Mouse (Mus musculus) layer of hippocampus, adult 6 months (tissue): ENCODE data around the gene 1700029J07Rik. TPM values are rescaled to one million over a fixed set of nuclear protein-coding genes. Genes with fewer than 3 reads are reported as not detected.

Experiments used
- long read RNA-seq, 2 experiments: library from polyadenylated mRNA; unstranded; transcript quantifications; one replicate each; pipeline ENCODE4 v2.0.0; 2019 to 2020
- polyA plus RNA-seq: library from polyadenylated mRNA; unstranded; fragments of <200 nt; fragmentation: Nextera tagmentation; gene quantifications from 2 replicates; pipeline ENCODE4 v1.2.3, GENCODE M21; 2021

1700029J07Rik gene
- 2.0 and 2.8 TPM in 2 replicates for polyA plus RNA-seq
- long read RNA-seq, experiment 1, transcript 1700029J07Rik-202 (8 exons, 1,340 nt), result major isoform, 5 of 6 reads
- long read RNA-seq, experiment 1, partial matches to known transcripts, result 0 of 6 reads
- long read RNA-seq, experiment 1, other reads (novel, unspliced or antisense), result 1 of 6 reads
- long read RNA-seq, experiment 2, transcript 1700029J07Rik-201 (7 exons, 2,740 nt), result major isoform, 7 of 13 reads
- long read RNA-seq, experiment 2, partial matches to known transcripts, result 1 of 13 reads
- long read RNA-seq, experiment 2, other reads (novel, unspliced or antisense), result 2 of 13 reads

GRCm38 (mm10) chr8:45975126-45975836 is at the start of gene 1700029J07Rik, which contains the start of gene Ufsp2:
Gene 1700029J07Rik (minus strand): TSS chr8:45975252.
Gene Ufsp2 (plus strand): TSS chr8:45975528.

DNA sequence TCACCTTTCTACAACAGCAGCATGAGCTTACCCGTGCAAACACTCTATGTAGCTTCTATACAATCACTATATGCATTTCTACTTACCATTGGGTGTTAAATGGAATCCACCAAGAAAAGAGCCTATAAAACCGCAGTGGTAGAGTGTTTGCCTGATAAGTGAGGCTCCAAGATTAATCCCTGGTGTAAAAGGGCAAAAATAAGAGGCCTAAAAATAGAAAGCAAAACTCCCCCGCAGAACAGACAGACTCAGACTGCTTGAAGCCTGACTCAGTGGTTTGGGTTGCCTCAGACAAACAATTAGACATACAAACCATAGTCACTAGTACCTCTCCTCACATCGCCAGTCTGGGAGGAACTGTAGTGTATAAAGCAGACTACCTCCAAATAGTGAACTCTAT is 30.5 kb upstream of the 1700029J07Rik start, which contains the start of gene Ankrd37:
TSS of gene Ankrd37 (minus strand) at position 112 of the 400 bp plus-strand sequence.

DNA sequence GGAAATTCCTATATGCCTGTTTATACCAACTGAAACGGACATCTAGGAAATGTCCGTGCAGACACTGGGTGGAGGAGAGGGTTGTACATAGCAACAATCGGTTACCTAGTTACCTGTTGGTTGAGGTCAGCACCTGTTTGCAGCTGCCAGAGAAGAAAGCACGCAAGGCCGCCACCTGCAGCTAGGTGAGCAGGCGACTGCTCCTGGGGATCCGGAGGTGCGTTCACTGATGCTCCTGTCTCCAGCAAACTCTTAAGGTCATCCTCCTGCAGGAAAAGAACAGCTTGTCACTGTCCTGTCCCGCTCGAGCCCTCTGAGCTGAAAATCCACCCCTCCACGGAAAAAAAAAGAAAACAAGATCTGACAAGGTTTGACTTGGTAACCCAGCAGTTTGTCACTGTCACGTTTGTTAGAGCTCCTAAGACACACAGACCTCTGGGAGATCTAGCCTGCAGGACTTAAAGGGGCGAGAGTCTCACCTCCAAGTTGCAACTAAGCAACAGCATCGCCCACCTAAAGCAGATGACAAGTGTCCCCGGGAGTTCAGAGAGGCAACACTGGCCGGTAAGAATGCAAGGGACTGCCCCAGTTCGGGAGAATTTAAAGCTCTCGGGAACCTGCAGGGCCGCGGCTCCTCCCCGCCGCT is 24.2 kb upstream of the 1700029J07Rik start, which contains the start of gene Lrp2bp:
TSS of gene Lrp2bp (plus strand) at position 166 of the 646 bp plus-strand sequence.

DNA sequence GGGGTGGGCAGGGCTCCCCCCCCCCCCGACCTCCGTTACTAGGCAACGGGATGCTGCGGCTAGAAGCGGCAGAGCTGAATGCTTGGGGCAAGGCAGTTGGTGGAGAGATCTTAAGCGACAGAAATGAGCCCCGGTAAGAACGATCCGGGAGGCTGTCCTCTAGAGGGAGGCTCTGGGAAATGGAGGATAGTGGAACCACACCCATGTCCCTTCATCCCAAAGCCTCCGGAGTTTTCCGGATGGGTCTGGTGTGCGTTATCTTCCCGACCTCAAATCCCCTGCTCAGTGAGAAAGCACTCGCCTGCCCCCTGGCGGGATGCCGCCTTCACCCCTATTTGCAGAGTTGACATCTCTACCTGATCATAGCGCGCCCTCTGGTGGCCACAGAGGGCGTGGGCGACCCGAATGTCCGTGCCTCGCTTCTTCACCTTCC is 40.5 kb downstream of the 1700029J07Rik start, which contains the start of gene Ccdc110:
TSS of gene Ccdc110 (plus strand) at position 38 of the 433 bp plus-strand sequence.

Other genes with a start within 250 kb of the 1700029J07Rik start
- 0.56 and 0.62 TPM in 2 replicates for gene Pdlim3, start 89.8 kb downstream of the 1700029J07Rik start, polyA plus RNA-seq
- gene Ccdc110, start 40.6 kb downstream of the 1700029J07Rik start, polyA plus RNA-seq, result 0.15 and 0.18 TPM in 2 replicates
- gene Ufsp2, start 276 bp upstream of the 1700029J07Rik start, polyA plus RNA-seq, result 73.2 and 73.5 TPM in 2 replicates
- 0.05 and 0.08 TPM in 2 replicates for gene Lrp2bp, start 24.1 kb upstream of the 1700029J07Rik start, polyA plus RNA-seq
- 14.6 and 14.8 TPM in 2 replicates for gene Ankrd37, start 30.5 kb upstream of the 1700029J07Rik start, polyA plus RNA-seq
- gene Cfap97, start 176.5 kb upstream of the 1700029J07Rik start, polyA plus RNA-seq, result 17.9 and 22.9 TPM in 2 replicates
- gene Snx25, start 176.9 kb upstream of the 1700029J07Rik start, polyA plus RNA-seq, result 9.4 and 10.2 TPM in 2 replicates
- 1,918 and 1,979 TPM in 2 replicates for gene Slc25a4, start 236.0 kb upstream of the 1700029J07Rik start, polyA plus RNA-seq